Mouse (Mus musculus) liver, adult 2 months (tissue): Measurements from ENCODE around the gene Tmem206. TPM values are rescaled to one million over a fixed set of nuclear protein-coding genes. Genes with fewer than 3 reads are reported as not detected.

Experiments used
- DNase-seq: peaks from one replicate; pipeline ENCODE4 v3.0.0-alpha.2; 2011; ENCODE audit warnings: low read depth, low spot score; ENCODE audit errors: extremely low read depth
- H3K27ac ChIP-seq: fragments of 200-500 bp; replicated peaks from 2 replicates; pipeline ENCODE4 v1.5.1; 2012; ENCODE audit warnings: low read depth, mild to moderate bottlenecking, control low read depth, inconsistent platforms, low read length; ENCODE audit not compliant: insufficient read depth
- H3K27me3 ChIP-seq: fragments of 200-500 bp; 2 replicates; pipeline ENCODE4 v1.6.1; 2012; ENCODE audit warnings: mild to moderate bottlenecking, moderate library complexity, low read length, inconsistent platforms; ENCODE audit not compliant: control insufficient read depth, insufficient read depth
- H3K36me3 ChIP-seq: fragments of 200-500 bp; 2 replicates; pipeline ENCODE4 v1.6.1; 2012; ENCODE audit warnings: low read length, inconsistent platforms; ENCODE audit not compliant: control insufficient read depth, insufficient read depth
- H3K4me1 ChIP-seq: fragments of 200-500 bp; 2 replicates; pipeline ENCODE4 v1.6.1; 2011; ENCODE audit warnings: low read length; ENCODE audit not compliant: control insufficient read depth, insufficient read depth
- H3K4me3 ChIP-seq: fragments of 200-500 bp; 2 replicates; pipeline ENCODE4 v1.5.1; 2011; ENCODE audit warnings: low read depth, mild to moderate bottlenecking, control low read depth, low read length, moderate library complexity; ENCODE audit not compliant: insufficient read depth
- H3K79me2 ChIP-seq: fragments of 200-500 bp; 2 replicates; pipeline ENCODE4 v1.6.1; 2012; ENCODE audit warnings: inconsistent platforms, mild to moderate bottlenecking, low read length, moderate library complexity; ENCODE audit not compliant: control insufficient read depth, insufficient read depth
- H3K9ac ChIP-seq: fragments of 200-500 bp; 2 replicates; pipeline ENCODE4 v1.6.1; 2012; ENCODE audit warnings: low read depth, mild to moderate bottlenecking, control low read depth, inconsistent platforms, low read length
- CTCF ChIP-seq: fragments of 200-500 bp; IDR thresholded peaks from 2 replicates; pipeline ENCODE4 v1.5.1; 2011; ENCODE audit warnings: low read depth, low read length, control low read depth
- POLR2A ChIP-seq: fragments of 200-500 bp; IDR thresholded peaks from 2 replicates; pipeline ENCODE4 v1.6.1; 2011; ENCODE audit warnings: low read length, control low read depth; ENCODE audit not compliant: insufficient read depth; ENCODE audit errors: extremely low read depth
- WGBS: fragments of 180-500 bp; shearing (Covaris S2); methylation state at CpG from one replicate; pipeline ENCODE4 v1.1.7; 2018; 5-methylcytosine and 5-hydroxymethylcytosine counted together
- polyA plus RNA-seq: library from polyadenylated mRNA; depleted of rRNA; stranded (reverse); fragments of >200 nt; gene quantifications from 2 replicates; pipeline ENCODE4 v1.2.3, GENCODE M21; 2012
- total RNA-seq: library from RNA; depleted of rRNA; stranded (reverse); fragments of >200 nt; gene quantifications from 2 replicates; pipeline ENCODE4 v1.2.3, GENCODE M21; 2014

The Tmem206 gene
- total and polyA plus RNA-seq, 2 experiments = 1.0 to 1.5 TPM

- no peaks in the 10 kb centered on the region for H3K27me3 ChIP-seq
- peak; percentile 59 for DNase-seq
- H3K79me2 ChIP-seq = peaks cover 38% of the 10 kb centered on the region
- 61% methylated on average over 2 of the region's 2 CpGs for WGBS
- no peak overlapping the region for H3K4me3 ChIP-seq
- H3K9ac ChIP-seq = no peak overlapping the region
- 0 out of 2 replicates have a peak, but pooled peaks cover 3% of the 10 kb centered on the region for H3K36me3 ChIP-seq
- H3K27ac ChIP-seq = no peak overlapping the region
- TF ChIP-seq POLR2A = no peak
- no peak for TF ChIP-seq CTCF
- peaks cover 24% of the 10 kb centered on the region for H3K4me1 ChIP-seq
Measured at GRCm38 (mm10) chr1:191378080-191378479, 52.4 kb downstream of the Tmem206 start.

- Histone ChIP-seq H3K4me3 (no peak overlapping the region), H3K79me2 (peaks cover 38% of the 10 kb centered on the region), H3K9ac (no peak overlapping the region), H3K4me1 (peaks cover 33% of the 10 kb centered on the region), H3K27ac (no peak overlapping the region), H3K36me3 (no peaks in the 10 kb centered on the region), H3K27me3 (no peaks in the 10 kb centered on the region)
- DNase-seq = no peak
- 85% methylated on average over 3 of the region's 3 CpGs for WGBS
- no peak for TF ChIP-seq POLR2A
- no peak for TF ChIP-seq CTCF
Measured at GRCm38 (mm10) chr1:191380843-191381242, 55.1 kb downstream of the Tmem206 start.

- H3K27ac ChIP-seq = no peak overlapping the region
- TF ChIP-seq POLR2A = no peak
- no peak for TF ChIP-seq CTCF
- 65% methylated on average over 11 of the region's 11 CpGs for WGBS
Measured at GRCm38 (mm10) chr1:191381955-191382736, 56.4 kb downstream of the Tmem206 start.

GRCm38 (mm10) chr1:191384786-191385430, 59.2 kb downstream of the Tmem206 start:
- no peak overlapping the region for H3K9ac ChIP-seq
- H3K36me3 ChIP-seq = no peaks in the 10 kb centered on the region
- H3K27ac ChIP-seq = no peak overlapping the region
- 68% methylated on average over 10 of the region's 10 CpGs for WGBS
- H3K79me2 ChIP-seq = peaks cover 27% of the 10 kb centered on the region; the same call in 1 of the 2 replicates
- DNase-seq = no peak
- TF ChIP-seq POLR2A (no peak), CTCF (no peak)
- H3K27me3 ChIP-seq = no peaks in the 10 kb centered on the region
- no peak overlapping the region for H3K4me3 ChIP-seq
- H3K4me1 ChIP-seq = peaks cover 26% of the 10 kb centered on the region

More at GRCm38 (mm10) chr1:191381955-191382736, 56.4 kb downstream of the Tmem206 start:
- H3K27me3 ChIP-seq = no peaks in the 10 kb centered on the region
- H3K9ac ChIP-seq = no peak overlapping the region
- H3K4me1 ChIP-seq = peaks cover 33% of the 10 kb centered on the region
- H3K4me3 ChIP-seq = no peak overlapping the region
- H3K36me3 ChIP-seq = no peaks in the 10 kb centered on the region
- DNase-seq = no peak
- peaks cover 35% of the 10 kb centered on the region for H3K79me2 ChIP-seq

GRCm38 (mm10) chr1:191391311-191391710, 65.6 kb downstream of the Tmem206 start:
- Histone ChIP-seq H3K36me3 (no peaks in the 10 kb centered on the region), H3K9ac (peak overlapping the region; percentile 60; the same call in 1 of the 2 replicates), H3K79me2 (peaks cover 25% of the 10 kb centered on the region), H3K27me3 (no peaks in the 10 kb centered on the region), H3K4me3 (no peak overlapping the region), H3K4me1 (peaks cover 14% of the 10 kb centered on the region), H3K27ac (no peak overlapping the region)
- 3% methylated on average over 3 of the region's 3 CpGs for WGBS
- peak; percentile 84 for DNase-seq
- TF ChIP-seq POLR2A (no peak), CTCF (no peak)

- Histone ChIP-seq H3K36me3 (no peaks in the 10 kb centered on the region), H3K27ac (no peak overlapping the region), H3K27me3 (no peaks in the 10 kb centered on the region), H3K4me1 (peaks cover 16% of the 10 kb centered on the region), H3K9ac (no peak overlapping the region), H3K79me2 (peaks cover 29% of the 10 kb centered on the region), H3K4me3 (peak overlapping the region; percentile 41; the same call in 1 of the 2 replicates)
- peak; percentile 68 for DNase-seq
- TF ChIP-seq POLR2A = no peak
- TF ChIP-seq CTCF = no peak
- 16% methylated on average over 3 of the region's 3 CpGs for WGBS
Measured at GRCm38 (mm10) chr1:191393536-191393935, 67.8 kb downstream of the Tmem206 start.
